Mouse (Mus musculus) kidney, postnatal 0 days (tissue): ENCODE results near the gene Grin1. TPM values are rescaled to one million over a fixed set of nuclear protein-coding genes. Genes with fewer than 3 reads are reported as not detected.
A peak's percentile ranks its signal among the peaks of the same experiment; 100 is the strongest.

Source experiments
- ATAC-seq: fragments of 200-750 bp; cut with Nextera tagmentation; replicated peaks from 2 replicates; pipeline ENCODE4 v1.8.0; 2017; ENCODE audit warnings: low read depth, moderate number of reproducible peaks, moderate TSS enrichment, moderate library complexity; ENCODE audit not compliant: low FRiP score
- DNase-seq: peaks from one replicate; pipeline ENCODE4 v3.0.0-alpha.2; 2016; ENCODE audit warnings: low spot score
- H3K27ac ChIP-seq: fragments of 300-500 bp; sonication (generic); 2 replicates; pipeline ENCODE4 v1.5.1; 2014; ENCODE audit warnings: mild to moderate bottlenecking
- H3K27me3 ChIP-seq: fragments of 300-500 bp; sonication (generic); 2 replicates; pipeline ENCODE4 v1.6.1; 2014; ENCODE audit warnings: low read length, mixed read lengths; ENCODE audit not compliant: insufficient read depth
- H3K36me3 ChIP-seq: fragments of 300-500 bp; sonication (generic); 2 replicates; pipeline ENCODE4 v1.6.1; 2014; ENCODE audit warnings: low read length, mixed read lengths; ENCODE audit not compliant: insufficient read depth
- H3K4me1 ChIP-seq: fragments of 300-500 bp; sonication (generic); replicated peaks from 2 replicates; pipeline ENCODE4 v1.6.1; 2014; ENCODE audit warnings: antibody characterized with exemption, low read length, mixed read lengths; ENCODE audit not compliant: insufficient read depth
- H3K4me2 ChIP-seq: fragments of 300-500 bp; sonication (generic); 2 replicates; pipeline ENCODE4 v1.6.1; 2014; ENCODE audit warnings: mild to moderate bottlenecking, low read length, moderate library complexity, mixed read lengths
- H3K4me3 ChIP-seq: fragments of 300-500 bp; sonication (generic); replicated peaks from 2 replicates; pipeline ENCODE4 v1.5.1; 2014; ENCODE audit warnings: low read depth, low read length
- H3K9ac ChIP-seq: fragments of 300-500 bp; sonication (generic); 2 replicates; pipeline ENCODE4 v1.6.1; 2014; ENCODE audit warnings: low read depth, low read length
- H3K9me3 ChIP-seq: fragments of 300-500 bp; sonication (generic); replicated peaks from 2 replicates; pipeline ENCODE4 v1.6.1; 2016; ENCODE audit warnings: low read length, inconsistent platforms, mixed read lengths
- CTCF ChIP-seq: IDR thresholded peaks from 2 replicates; pipeline ENCODE4 v1.5.1; 2016; ENCODE audit warnings: antibody characterized with exemption, low read depth, mild to moderate bottlenecking, moderate library complexity
- WGBS: fragments of 180-500 bp; shearing (Covaris S2); extraction: QIAGEN DNeasy Blood & Tissue Kit; methylation state at CpG from one replicate; pipeline ENCODE4 v1.1.7; 2014; 5-methylcytosine and 5-hydroxymethylcytosine counted together
- polyA plus RNA-seq: library from polyadenylated mRNA; unstranded; fragments of >200 nt; fragmentation: Nextera tagmentation; extraction: Ambion mirVana; gene quantifications from 2 replicates; pipeline ENCODE4 v1.2.1, GENCODE M21; 2015

The Grin1 gene
- 0.58 and 0.66 TPM in 2 replicates for polyA plus RNA-seq

GRCm38 (mm10) chr2:25318971-25319773 is at the start of gene Grin1:
Gene Grin1, minus strand, starts transcription at chr2:25319187.
- Histone ChIP-seq H3K4me2 (peak within 1 kb of the TSS; percentile 49), H3K4me1 (peaks cover 7% of the 10 kb centered on the region; the same call in 1 of the 2 replicates), H3K4me3 (peak within 1 kb of the TSS; percentile 18), H3K9ac (no peak within 1 kb of the TSS), H3K36me3 (no peaks in the 10 kb centered on the region), H3K9me3 (no peaks in the 10 kb centered on the region), H3K27me3 (peaks cover 11% of the 10 kb centered on the region), H3K27ac (no peak within 1 kb of the TSS)
- DNase-seq (peak; percentile 71), ATAC-seq (peak; percentile 68; the same call in 1 of the 2 replicates)
- no peak for TF ChIP-seq CTCF
- 10% methylated on average over 58 of the region's 58 CpGs for WGBS

GRCm38 (mm10) chr2:25365091-25365761 is 46.2 kb upstream of the Grin1 start, which contains the start of gene Uap1l1:
Gene Uap1l1, minus strand, starts transcription at chr2:25365682.
- Histone ChIP-seq H3K27ac (peak within 1 kb of the TSS; percentile 43; the same call in 1 of the 2 replicates), H3K36me3 (peaks cover 4% of the 10 kb centered on the region; the same call in 1 of the 2 replicates), H3K4me3 (peak within 1 kb of the TSS; percentile 59), H3K27me3 (no peaks in the 10 kb centered on the region), H3K4me1 (peaks cover 6% of the 10 kb centered on the region; the same call in 1 of the 2 replicates), H3K4me2 (peak within 1 kb of the TSS; percentile 89), H3K9ac (peak within 1 kb of the TSS; percentile 63), H3K9me3 (no peaks in the 10 kb centered on the region)
- WGBS, result under 1% methylated on average over 51 of the region's 54 CpGs
- peak; percentile 87 for ATAC-seq
- DNase-seq, result peak; percentile 94
- no peak for TF ChIP-seq CTCF

- Histone ChIP-seq H3K27ac (peak overlapping the region; percentile 43; the same call in 1 of the 2 replicates), H3K9ac (peak overlapping the region; percentile 63), H3K27me3 (no peaks in the 10 kb centered on the region), H3K36me3 (peaks cover 4% of the 10 kb centered on the region; the same call in 1 of the 2 replicates), H3K4me2 (peak overlapping the region; percentile 89), H3K4me1 (peaks cover 6% of the 10 kb centered on the region; the same call in 1 of the 2 replicates), H3K4me3 (peak overlapping the region; percentile 59), H3K9me3 (no peaks in the 10 kb centered on the region)
- WGBS, result 34% methylated on average over 9 of the region's 9 CpGs
- TF ChIP-seq CTCF, result no peak
- ATAC-seq, result no peak
- no peak for DNase-seq
Measured at GRCm38 (mm10) chr2:25364761-25365090, 45.7 kb upstream of the Grin1 start.

- H3K9ac ChIP-seq, result no peak overlapping the region
- H3K4me3 ChIP-seq, result peak overlapping the region; percentile 59
- peaks cover 4% of the 10 kb centered on the region; the same call in 1 of the 2 replicates for H3K36me3 ChIP-seq
- peak overlapping the region; percentile 89 for H3K4me2 ChIP-seq
- 89% methylated on average over 4 of the region's 4 CpGs for WGBS
- H3K27ac ChIP-seq, result no peak overlapping the region
- no peaks in the 10 kb centered on the region for H3K27me3 ChIP-seq
- DNase-seq (no peak), ATAC-seq (no peak)
- TF ChIP-seq CTCF, result no peak
- no peaks in the 10 kb centered on the region for H3K9me3 ChIP-seq
- H3K4me1 ChIP-seq, result peaks cover 6% of the 10 kb centered on the region; the same call in 1 of the 2 replicates
Measured at GRCm38 (mm10) chr2:25364313-25364712, 45.3 kb upstream of the Grin1 start.

- H3K27ac ChIP-seq, result no peak overlapping the region
- 51% methylated on average over 13 of the region's 13 CpGs for WGBS
Measured at GRCm38 (mm10) chr2:25363478-25364178, 44.6 kb upstream of the Grin1 start.

More at GRCm38 (mm10) chr2:25363478-25364178, 44.6 kb upstream of the Grin1 start:
- Histone ChIP-seq H3K9me3 (no peaks in the 10 kb centered on the region), H3K36me3 (peaks cover 4% of the 10 kb centered on the region; the same call in 1 of the 2 replicates), H3K4me2 (peak overlapping the region; percentile 8; the same call in 1 of the 2 replicates), H3K27me3 (no peaks in the 10 kb centered on the region), H3K4me1 (peaks cover 6% of the 10 kb centered on the region; the same call in 1 of the 2 replicates), H3K9ac (no peak overlapping the region), H3K4me3 (no peak overlapping the region)
- ATAC-seq (0 out of 2 replicates have a peak, but pooled peaks have one; percentile 35), DNase-seq (peak; percentile 39)
- no peak for TF ChIP-seq CTCF
